Comparison of ENCODE assay signal across 9 mouse cellular contexts in the genomic region with DNA sequence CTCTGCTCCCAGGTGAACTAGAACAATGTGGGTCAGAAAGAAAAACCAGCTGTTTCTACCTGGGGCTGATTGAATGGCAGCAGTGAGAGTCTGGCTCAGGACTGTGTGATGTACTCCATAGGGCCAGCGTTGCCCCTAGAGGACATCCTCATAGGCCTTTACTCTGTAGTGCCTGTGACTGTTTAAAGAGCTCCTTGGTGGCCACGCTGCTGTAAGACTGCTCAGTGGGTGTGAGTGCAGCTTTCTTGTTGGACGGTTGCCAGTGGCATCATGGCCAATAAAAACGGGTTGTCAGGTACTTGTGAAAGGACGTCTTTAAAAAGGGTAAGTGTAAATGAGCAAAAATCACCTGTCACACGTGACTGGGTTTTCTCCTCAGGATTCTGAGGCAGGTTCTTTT.
A peak's percentile ranks its signal among the peaks of the same experiment; 100 is the strongest.
DNase-seq lines count a peak whose midpoint lies in the region; ATAC-seq and TF ChIP-seq lines count a peak whose summit lies in the region.
"Had no signal": no experiment of that assay in that cellular context is flagged by ENCODE, and none has a peak within 500 bp of the region (broad histone marks: within the 10 kb centered on the region; RNA-seq: fewer than 3 reads in every experiment).

No protein-coding gene starts in this region.

- no peaks in the 10 kb centered on the region for H3K36me3 ChIP-seq in midbrain, embryonic 16.5 days (ENCODE audit: control insufficient read depth, insufficient read depth, low read length)
- no peaks in the 10 kb centered on the region for H3K36me3 ChIP-seq in midbrain, embryonic 11.5 days (ENCODE audit: control insufficient read depth, insufficient read depth, low read length)

- no peak overlapping the region for H3K4me2 ChIP-seq in midbrain, embryonic 16.5 days (ENCODE audit: low read length)
- no peak overlapping the region for H3K4me2 ChIP-seq in midbrain, embryonic 11.5 days

- ATAC-seq in midbrain, embryonic 16.5 days: 0 out of 2 replicates have a peak, but pooled peaks have one; percentile 68
- no peak for ATAC-seq in midbrain, embryonic 11.5 days (ENCODE audit: low FRiP score)
- no peak for ATAC-seq in erythroblast, adult 5-6 weeks (replicated peaks; ENCODE audit: low FRiP score, poor library complexity, severe bottlenecking)

- H3K27ac ChIP-seq in cerebellum, adult 2 months (ENCODE audit: insufficient read depth, low read length): no peak overlapping the region
- H3K27ac ChIP-seq in midbrain, embryonic 16.5 days (ENCODE audit: low read length): no peak overlapping the region
- H3K27ac ChIP-seq in midbrain, embryonic 11.5 days (ENCODE audit: low read depth, low read length): no peak overlapping the region

- no peak overlapping the region for H3K9ac ChIP-seq in midbrain, embryonic 16.5 days (ENCODE audit: low read depth, low read length)
- H3K9ac ChIP-seq in midbrain, embryonic 11.5 days (ENCODE audit: low read length): no peak overlapping the region

- H3K4me1 ChIP-seq in cerebellum, adult 2 months (ENCODE audit: control insufficient read depth, insufficient read depth, low read length): no peaks in the 10 kb centered on the region
- H3K4me1 ChIP-seq in midbrain, embryonic 16.5 days (ENCODE audit: control insufficient read depth, insufficient read depth, low read length): no peaks in the 10 kb centered on the region
- no peaks in the 10 kb centered on the region for H3K4me1 ChIP-seq in midbrain, embryonic 11.5 days (ENCODE audit: control insufficient read depth, insufficient read depth, low read length)

- peak; percentile 30 to 35 for DNase-seq in cerebellum, adult 2 months
- DNase-seq in cerebellum, adult 9-11 months: no peak
- DNase-seq in midbrain, embryonic 11.5 days (ENCODE audit: low spot score, missing footprints): no peak
- DNase-seq in kidney, postnatal 14 days: peak; percentile 28
- DNase-seq in right cerebral cortex, postnatal 14 days: peak; percentile 36
- DNase-seq in spleen, postnatal 14 days (ENCODE audit: low spot score in 2 of 2): no peak

- TF ChIP-seq POLR2A in cerebellum, adult 2 months (IDR thresholded peaks at IDR 0.05; ENCODE audit: borderline replicate concordance, insufficient read depth, low read length): no peak

- H3K9me3 ChIP-seq in midbrain, embryonic 16.5 days (replicated peaks; ENCODE audit: control insufficient read depth, low read length, poor library complexity, severe bottlenecking): no peaks in the 10 kb centered on the region
- H3K9me3 ChIP-seq in midbrain, embryonic 11.5 days (ENCODE audit: control insufficient read depth, low read length): no peaks in the 10 kb centered on the region

- no peaks in the 10 kb centered on the region for H3K27me3 ChIP-seq in cerebellum, adult 2 months (ENCODE audit: control insufficient read depth, insufficient read depth, low read length)
- H3K27me3 ChIP-seq in midbrain, embryonic 16.5 days (ENCODE audit: control insufficient read depth, insufficient read depth, low read depth, low read length): no peaks in the 10 kb centered on the region
- no peaks in the 10 kb centered on the region for H3K27me3 ChIP-seq in midbrain, embryonic 11.5 days (ENCODE audit: control insufficient read depth, insufficient read depth, low read length)

- TF ChIP-seq CTCF in cerebellum, adult 2 months (IDR thresholded peaks at IDR 0.05; ENCODE audit: borderline replicate concordance, insufficient read depth, low read depth, low read length): no peak

- WGBS in cerebellum, adult 2 months: 30% methylated on average over 6 of the region's 6 CpGs
- 55% methylated on average over 6 of the region's 6 CpGs for WGBS in midbrain, embryonic 16.5 days
- 74% methylated on average over 6 of the region's 6 CpGs for WGBS in midbrain, embryonic 11.5 days

- H3K4me3 ChIP-seq in cerebellum, adult 2 months (replicated peaks; ENCODE audit: insufficient read depth, low read depth, low read length): no peak overlapping the region
- H3K4me3 ChIP-seq in midbrain, embryonic 16.5 days (ENCODE audit: low read depth, low read length): no peak overlapping the region
- no peak overlapping the region for H3K4me3 ChIP-seq in midbrain, embryonic 11.5 days (ENCODE audit: low read depth, low read length)
- H3K4me3 ChIP-seq: myocyte had no signal

Comparison
In these comparisons a context has a peak if more than half of its experiments do, and no peak if none do; other contexts are left out.
1. DNase-seq: peak in cerebellum, adult 2 months (2 of 2), kidney, postnatal 14 days (single experiment) and right cerebral cortex, postnatal 14 days (single experiment); none in cerebellum, adult 9-11 months (single experiment), midbrain, embryonic 11.5 days (single experiment) and spleen, postnatal 14 days (0 of 2).